Mouse (Mus musculus) embryonic facial prominence, embryonic 11.5 days (tissue): ENCODE measurements around the gene Sap18. TPM values are rescaled to one million over a fixed set of nuclear protein-coding genes. Genes with fewer than 3 reads are reported as not detected.
"Not testable (repeated sequence)": the region's sequence is repeated elsewhere in the genome, so short reads cannot be mapped to it uniquely, and the experiment has no call there.

Source experiments
- ATAC-seq: fragments of 200-750 bp; cut with Nextera tagmentation; replicated peaks from 2 replicates; pipeline ENCODE4 v1.8.0; 2017; ENCODE audit warnings: low read depth; ENCODE audit not compliant: insufficient number of reproducible peaks, low FRiP score, low TSS enrichment
- DNase-seq: peaks from one replicate; pipeline ENCODE4 v3.0.0-alpha.2; 2015; ENCODE audit warnings: low spot score
- H3K27ac ChIP-seq: fragments of 300-500 bp; sonication (generic); replicated peaks from 2 replicates; pipeline ENCODE4 v1.5.1; 2014; ENCODE audit warnings: mild to moderate bottlenecking, low read depth, low read length, control low read depth
- H3K27me3 ChIP-seq: fragments of 300-500 bp; sonication (generic); 2 replicates; pipeline ENCODE4 v1.6.1; 2014; ENCODE audit warnings: mild to moderate bottlenecking, low read length, moderate library complexity, mixed read lengths; ENCODE audit not compliant: control insufficient read depth, insufficient read depth
- H3K36me3 ChIP-seq: fragments of 300-500 bp; sonication (generic); replicated peaks from 2 replicates; pipeline ENCODE4 v1.6.1; 2014; ENCODE audit warnings: low read depth, mild to moderate bottlenecking, low read length, moderate library complexity, mixed read lengths; ENCODE audit not compliant: control insufficient read depth, insufficient read depth
- H3K4me1 ChIP-seq: fragments of 300-500 bp; sonication (generic); 2 replicates; pipeline ENCODE4 v1.6.1; 2014; ENCODE audit warnings: low read length, mixed read lengths; ENCODE audit not compliant: control insufficient read depth, insufficient read depth
- H3K4me2 ChIP-seq: fragments of 300-500 bp; sonication (generic); 2 replicates; pipeline ENCODE4 v1.6.1; 2014; ENCODE audit warnings: low read depth, mild to moderate bottlenecking, control low read depth, low read length, moderate library complexity
- H3K4me3 ChIP-seq: fragments of 300-500 bp; sonication (generic); 2 replicates; pipeline ENCODE4 v1.5.1; 2014; ENCODE audit warnings: low read depth, low read length, control low read depth
- H3K9ac ChIP-seq: fragments of 300-500 bp; sonication (generic); replicated peaks from 2 replicates; pipeline ENCODE4 v1.6.1; 2014; ENCODE audit warnings: mild to moderate bottlenecking, control low read depth, low read length
- H3K9me3 ChIP-seq: fragments of 300-500 bp; sonication (generic); replicated peaks from 2 replicates; pipeline ENCODE4 v1.6.1; 2016; ENCODE audit warnings: mild to moderate bottlenecking, low read length, inconsistent platforms, mixed read lengths; ENCODE audit not compliant: control insufficient read depth
- WGBS: fragments of 180-500 bp; shearing (Covaris S2); extraction: QIAGEN DNeasy Blood & Tissue Kit; methylation state at CpG from one replicate; pipeline ENCODE4 v1.1.7; 2014; 5-methylcytosine and 5-hydroxymethylcytosine counted together
- polyA plus RNA-seq: library from polyadenylated mRNA; unstranded; fragments of >200 nt; fragmentation: Nextera tagmentation; extraction: Ambion mirVana; gene quantifications from 2 replicates; pipeline ENCODE4 v1.2.1, GENCODE M21; 2014

Gene Sap18
- 23.3 and 32.7 TPM in 2 replicates for polyA plus RNA-seq

- Histone ChIP-seq H3K27ac (no peak within 1 kb of the TSS), H3K4me2 (peak within 1 kb of the TSS; percentile 42), H3K4me1 (no peaks in the 10 kb centered on the region; the same call in 1 of the 2 replicates), H3K4me3 (peak within 1 kb of the TSS; percentile 80), H3K27me3 (no peaks in the 10 kb centered on the region), H3K36me3 (peaks cover 5% of the 10 kb centered on the region), H3K9me3 (no peaks in the 10 kb centered on the region), H3K9ac (peak within 1 kb of the TSS; percentile 83)
- DNase-seq: peak; percentile 100
- peak; percentile 88 for ATAC-seq
- 0% methylated on average over 82 of the region's 99 CpGs for WGBS
Measured at GRCm38 (mm10) chr14:57797991-57798931, at the start of gene Sap18. Sap18 (plus strand) TSS chr14:57798180.

- DNase-seq: no peak
- Histone ChIP-seq H3K27me3 (no peaks in the 10 kb centered on the region), H3K4me2 (no peak overlapping the region), H3K27ac (no peak overlapping the region), H3K9ac (no peak overlapping the region), H3K36me3 (no peaks in the 10 kb centered on the region), H3K4me3 (no peak overlapping the region), H3K4me1 (no peaks in the 10 kb centered on the region), H3K9me3 (no peaks in the 10 kb centered on the region)
- 88% methylated on average over 2 of the region's 2 CpGs for WGBS
- no peak for ATAC-seq
Measured at GRCm38 (mm10) chr14:57749501-57749900, 48.5 kb upstream of the Sap18 start.

- ATAC-seq, H3K4me2 ChIP-seq, H3K4me1 ChIP-seq, H3K36me3 ChIP-seq, H3K27ac ChIP-seq, H3K27me3 ChIP-seq, H3K9ac ChIP-seq, DNase-seq, H3K4me3 ChIP-seq, H3K9me3 ChIP-seq: not testable (repeated sequence)
Measured at GRCm38 (mm10) chr14:57751006-57751405, 47.0 kb upstream of the Sap18 start.

- H3K4me1 ChIP-seq: no peaks in the 10 kb centered on the region
- ATAC-seq: no peak
- H3K36me3 ChIP-seq: no peaks in the 10 kb centered on the region
- H3K4me2 ChIP-seq: no peak overlapping the region
- no peaks in the 10 kb centered on the region for H3K9me3 ChIP-seq
- no peaks in the 10 kb centered on the region for H3K27me3 ChIP-seq
- H3K4me3 ChIP-seq: no peak overlapping the region
- H3K9ac ChIP-seq: no peak overlapping the region
- peak; percentile 36 for DNase-seq
- H3K27ac ChIP-seq: 0 out of 2 replicates have a peak overlapping the region, but pooled peaks have one; percentile 16
- 20% methylated on average over 9 of the region's 9 CpGs for WGBS
Measured at GRCm38 (mm10) chr14:57753351-57753992, 44.5 kb upstream of the Sap18 start.

GRCm38 (mm10) chr14:57755661-57756060 lies 42.3 kb upstream of the Sap18 start:
- H3K9ac ChIP-seq: no peak overlapping the region
- no peaks in the 10 kb centered on the region for H3K27me3 ChIP-seq
- no peaks in the 10 kb centered on the region for H3K36me3 ChIP-seq
- no peaks in the 10 kb centered on the region for H3K4me1 ChIP-seq
- H3K9me3 ChIP-seq: no peaks in the 10 kb centered on the region
- ATAC-seq (no peak), DNase-seq (no peak)
- H3K4me2 ChIP-seq: no peak overlapping the region
- no peak overlapping the region for H3K4me3 ChIP-seq
- 87% methylated on average over 2 of the region's 2 CpGs for WGBS
- no peak overlapping the region for H3K27ac ChIP-seq

- Histone ChIP-seq H3K27me3 (no peaks in the 10 kb centered on the region), H3K4me1 (no peaks in the 10 kb centered on the region), H3K4me3 (no peak overlapping the region), H3K27ac (no peak overlapping the region), H3K36me3 (no peaks in the 10 kb centered on the region), H3K9ac (no peak overlapping the region), H3K4me2 (no peak overlapping the region), H3K9me3 (no peaks in the 10 kb centered on the region)
- WGBS: 81% methylated on average over 4 of the region's 4 CpGs
- DNase-seq (no peak), ATAC-seq (no peak)
Measured at GRCm38 (mm10) chr14:57756094-57756493, 41.9 kb upstream of the Sap18 start.

- no peak within 1 kb of the TSS for H3K4me2 ChIP-seq
- no peak within 1 kb of the TSS for H3K27ac ChIP-seq
- 77% methylated on average over 4 of the region's 4 CpGs for WGBS
- H3K9ac ChIP-seq: no peak within 1 kb of the TSS
- ATAC-seq (no peak), DNase-seq (no peak)
- H3K36me3 ChIP-seq: no peaks in the 10 kb centered on the region
- H3K9me3 ChIP-seq: no peaks in the 10 kb centered on the region
- H3K4me3 ChIP-seq: no peak within 1 kb of the TSS
- no peaks in the 10 kb centered on the region for H3K27me3 ChIP-seq
- H3K4me1 ChIP-seq: no peaks in the 10 kb centered on the region
Measured at GRCm38 (mm10) chr14:57758237-57758636, 39.7 kb upstream of the Sap18 start, which contains the start of gene Lats2. Lats2 (minus strand) TSS chr14:57758388.
